Mouse (Mus musculus) CH12.LX (cell line): ENCODE measurements around the gene Slc35f3. TPM values are rescaled to one million over a fixed set of nuclear protein-coding genes. Genes with fewer than 3 reads are reported as not detected.

Source experiments
- DNase-seq: peaks from one replicate; pipeline ENCODE4 v3.0.0-alpha.2; 2013; ENCODE audit errors: extremely low read depth
- H3K27ac ChIP-seq: 2 replicates; pipeline ENCODE4 v1.5.1; 2012; ENCODE audit warnings: low read depth, mild to moderate bottlenecking, control low read depth, moderate library complexity; ENCODE audit not compliant: insufficient read depth
- H3K27me3 ChIP-seq: replicated peaks from 2 replicates; pipeline ENCODE3; 2012; ENCODE audit warnings: inconsistent platforms
- H3K36me3 ChIP-seq, 2 experiments: replicated peaks in 1 of 2; 2 replicates each; pipeline versions ENCODE3 to v1.6.1; 2012; ENCODE audit warnings: inconsistent platforms in 1 of 2, low read length in 1 of 2, mild to moderate bottlenecking in 1 of 2, mixed read lengths in 1 of 2, moderate library complexity in 1 of 2; ENCODE audit not compliant: control insufficient read depth in 1 of 2, insufficient read depth in 1 of 2
- H3K4me1 ChIP-seq, 2 experiments: 2 replicates each; pipeline ENCODE4 v1.6.1; 2012; ENCODE audit warnings: inconsistent platforms in 1 of 2, moderate library complexity in 1 of 2; ENCODE audit not compliant: insufficient read depth in 2 of 2, control insufficient read depth in 1 of 2
- H3K4me2 ChIP-seq: 2 replicates; pipeline ENCODE4 v1.6.1; 2012; ENCODE audit warnings: low read depth, mild to moderate bottlenecking, control low read depth; ENCODE audit not compliant: poor library complexity, insufficient read depth, severe bottlenecking
- H3K4me3 ChIP-seq, 3 experiments: fragments of 150-350 bp in 1 of 3; sonication (generic) in 1 of 3; replicated peaks in 1 of 3; 2 replicates each; pipeline versions ENCODE3 to v1.5.1; 2011 to 2012; ENCODE audit warnings: low read depth in 2 of 3, low read length in 2 of 3, mild to moderate bottlenecking in 2 of 3, moderate library complexity in 2 of 3, control low read depth in 1 of 3, improper control_type of control experiment in 1 of 3, inconsistent platforms in 1 of 3, mixed read lengths in 1 of 3; ENCODE audit not compliant: poor library complexity in 1 of 3
- H3K79me2 ChIP-seq: replicated peaks from 2 replicates; pipeline ENCODE4 v1.6.1; 2012; ENCODE audit warnings: mild to moderate bottlenecking, moderate library complexity; ENCODE audit not compliant: control insufficient read depth, poor library complexity, insufficient read depth, severe bottlenecking; ENCODE audit errors: extremely low read depth
- H3K9ac ChIP-seq: 2 replicates; pipeline ENCODE4 v1.6.1; 2012; ENCODE audit warnings: low read depth, mild to moderate bottlenecking, control low read depth, moderate library complexity; ENCODE audit not compliant: insufficient read depth
- H3K9me3 ChIP-seq: replicated peaks from 2 replicates; pipeline ENCODE3; 2012; ENCODE audit warnings: low read length, inconsistent platforms, mixed read lengths
- CHD2 ChIP-seq: IDR thresholded peaks from 2 replicates; pipeline ENCODE4 v1.6.1; 2011; ENCODE audit warnings: low read length, improper control_type of control experiment
- CTCF ChIP-seq, 2 experiments: IDR thresholded peaks in 1 of 2; conservative IDR thresholded peaks in 1 of 2; 2 replicates each; pipeline ENCODE4 v1.5.1; 2011 to 2012; ENCODE audit warnings: low read depth in 2 of 2, low read length in 2 of 2, improper control_type of control experiment in 1 of 2, inconsistent platforms in 1 of 2, mild to moderate bottlenecking in 1 of 2, moderate library complexity in 1 of 2
- ELF1 ChIP-seq: IDR thresholded peaks from 2 replicates; pipeline ENCODE4 v1.6.1; 2014; ENCODE audit warnings: low read depth, mild to moderate bottlenecking, inconsistent platforms, low read length, improper control_type of control experiment
- EP300 ChIP-seq: IDR thresholded peaks from 2 replicates; pipeline ENCODE4 v1.6.1; 2011; ENCODE audit warnings: low read length, improper control_type of control experiment
- ETS1 ChIP-seq: conservative IDR thresholded peaks from 2 replicates; pipeline ENCODE4 v1.6.1; 2012; ENCODE audit warnings: low read depth, mild to moderate bottlenecking, inconsistent platforms, low read length, improper control_type of control experiment, moderate library complexity
- MAFK ChIP-seq: IDR thresholded peaks from 2 replicates; pipeline ENCODE4 v1.6.1; 2011; ENCODE audit warnings: low read length, improper control_type of control experiment; ENCODE audit not compliant: insufficient replicate concordance
- MAZ ChIP-seq: IDR thresholded peaks from 2 replicates; pipeline ENCODE4 v1.6.1; 2012; ENCODE audit warnings: low read depth, mild to moderate bottlenecking, inconsistent platforms, low read length, improper control_type of control experiment, moderate library complexity
- MXI1 ChIP-seq: IDR thresholded peaks from 2 replicates; pipeline ENCODE4 v1.6.1; 2011; ENCODE audit warnings: mild to moderate bottlenecking, low read depth, low read length, improper control_type of control experiment
- NRF1 ChIP-seq: IDR thresholded peaks from 2 replicates; pipeline ENCODE4 v1.6.1; 2014; ENCODE audit warnings: low read depth, mild to moderate bottlenecking, inconsistent platforms, low read length, improper control_type of control experiment, moderate library complexity
- PAX5 ChIP-seq: IDR thresholded peaks from 2 replicates; pipeline ENCODE4 v1.6.1; 2012; ENCODE audit warnings: low read length, inconsistent platforms, mixed read lengths
- POLR2AphosphoS2 ChIP-seq: IDR thresholded peaks from 2 replicates; pipeline ENCODE4 v1.6.1; 2011; ENCODE audit warnings: low read depth, low read length, improper control_type of control experiment
- RAD21 ChIP-seq: IDR thresholded peaks from 2 replicates; pipeline ENCODE4 v1.6.1; 2011; ENCODE audit warnings: low read depth, mild to moderate bottlenecking, low read length, improper control_type of control experiment, moderate library complexity
- RCOR1 ChIP-seq: conservative IDR thresholded peaks from 2 replicates; pipeline ENCODE4 v1.6.1; 2012; ENCODE audit warnings: low read depth, mild to moderate bottlenecking, inconsistent platforms, low read length, improper control_type of control experiment
- SIN3A ChIP-seq: IDR thresholded peaks from 2 replicates; pipeline ENCODE4 v1.6.1; 2012; ENCODE audit warnings: low read length, improper control_type of control experiment, inconsistent platforms
- SMC3 ChIP-seq: IDR thresholded peaks from 2 replicates; pipeline ENCODE4 v1.6.1; 2011; ENCODE audit warnings: low read depth, low read length, improper control_type of control experiment
- TBP ChIP-seq: conservative IDR thresholded peaks from 2 replicates; pipeline ENCODE4 v1.6.1; 2011; ENCODE audit warnings: low read depth, low read length, improper control_type of control experiment
- USF1 ChIP-seq: IDR thresholded peaks from 2 replicates; pipeline ENCODE4 v1.6.1; 2014; ENCODE audit warnings: low read depth, mild to moderate bottlenecking, inconsistent platforms, low read length, improper control_type of control experiment
- ZMIZ1 ChIP-seq: IDR thresholded peaks from 2 replicates; pipeline ENCODE4 v1.6.1; 2012; ENCODE audit warnings: low read depth, mild to moderate bottlenecking, inconsistent platforms, low read length, improper control_type of control experiment
- ZNF384 ChIP-seq: IDR thresholded peaks from 2 replicates; pipeline ENCODE4 v1.6.1; 2012; ENCODE audit warnings: low read depth, low read length, improper control_type of control experiment, inconsistent platforms
- dilution Hi-C: fragments of 300-500 bp; cut with MboI; formaldehyde crosslinking; loops from 2 replicates; pipeline ENCODE4 v1.14.3; 2020; ENCODE audit warnings: low sequenced_read_pairs; ENCODE audit not compliant: extremely low pct_unique_long_range_greater_than_20kb, extremely low pct_ligation_motif_present
- in situ Hi-C: fragments of 300-500 bp; cut with MboI; formaldehyde crosslinking; loops from 3 replicates; pipeline ENCODE4 v1.14.3; 2019; ENCODE audit warnings: low sequenced_read_pairs, low pct_ligation_motif_present, low pct_unique_long_range_greater_than_20kb, mixed read lengths
- polyA plus RNA-seq: library from polyadenylated mRNA; unstranded; fragments of >175 nt; gene quantifications from 2 replicates; pipeline ENCODE4 v1.2.1, GENCODE M21; 2012; ENCODE audit warnings: low read depth; ENCODE audit not compliant: insufficient read length
- total RNA-seq, 2 experiments: library from RNA; depleted of rRNA; stranded (reverse); fragments of 300-350 nt in 1 of 2; fragments of >200 nt in 1 of 2; gene quantifications; 2 replicates each; pipeline ENCODE4 v1.2.3; 2012 to 2014

Gene Slc35f3
- total and polyA plus RNA-seq, 3 experiments: 0.20 TPM; not detected in 2

DNA sequence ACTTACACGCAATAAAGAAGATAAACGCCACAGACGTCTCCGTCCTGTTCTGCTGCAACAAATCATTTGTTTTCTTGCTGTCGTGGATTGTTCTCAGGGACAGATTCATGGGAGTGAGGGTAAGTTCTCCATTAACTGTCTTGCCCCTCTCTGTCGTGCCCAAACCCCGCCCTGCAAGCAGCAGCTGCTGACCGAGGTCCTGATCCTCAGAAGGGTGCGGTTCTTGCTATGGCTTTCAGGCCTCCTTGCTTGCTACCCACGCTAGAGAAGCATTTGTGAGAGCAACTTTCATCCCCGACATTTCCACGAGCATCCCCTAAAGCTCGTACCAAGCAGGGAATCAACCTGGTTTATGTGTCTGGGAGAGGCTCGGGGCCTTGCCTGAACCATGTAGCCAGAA, 83.9 kb downstream of the Slc35f3 start:
- TF ChIP-seq ETS1 (no peak), SIN3A (no peak), POLR2AphosphoS2 (no peak), EP300 (no peak), RCOR1 (no peak), CHD2 (no peak), MAZ (no peak), TBP (no peak), ZMIZ1 (no peak), MAFK (no peak), ELF1 (no peak), USF1 (no peak), NRF1 (no peak), ZNF384 (no peak), MXI1 (no peak)
- no peaks in the 10 kb centered on the region for H3K9me3 ChIP-seq
- no peaks in the 10 kb centered on the region for H3K79me2 ChIP-seq
- H3K4me2 ChIP-seq: no peak overlapping the region
- H3K4me3 ChIP-seq: no peak overlapping the region
- peaks cover 82% of the 10 kb centered on the region for H3K27me3 ChIP-seq
- in situ Hi-C loops (loop anchor here (25.0 kb wide), 2 partner anchors 120 to 420 kb away; no protein-coding TSS in a partner anchor), dilution Hi-C loops (no loop called here)
- no peak overlapping the region for H3K9ac ChIP-seq
- H3K36me3 ChIP-seq: no peaks in the 10 kb centered on the region
- DNase-seq: no peak
- no peaks in the 10 kb centered on the region for H3K4me1 ChIP-seq
- H3K27ac ChIP-seq: no peak overlapping the region

DNA sequence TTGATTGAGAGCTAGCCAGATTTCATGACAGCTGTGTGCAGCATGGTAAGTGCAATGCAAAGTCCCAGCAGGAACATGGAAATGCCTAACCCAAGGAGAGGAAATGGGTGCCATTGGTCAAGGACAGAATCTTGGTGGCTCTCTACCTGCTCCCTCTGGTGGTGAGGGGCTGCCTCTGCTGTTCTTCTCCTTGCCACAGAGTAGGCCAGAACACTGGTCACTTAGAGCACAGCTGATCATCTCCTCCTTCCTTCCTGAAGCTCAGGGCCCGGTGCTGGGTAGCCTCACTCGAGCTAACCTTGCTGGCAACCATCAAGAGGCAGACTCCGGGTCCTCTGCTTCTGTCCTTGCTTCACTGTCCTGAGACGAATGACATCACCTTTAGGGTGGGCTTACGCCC, 84.4 kb downstream of the Slc35f3 start:
- H3K27ac ChIP-seq: no peak overlapping the region
- no peaks in the 10 kb centered on the region for H3K9me3 ChIP-seq
- dilution Hi-C loops (no loop called here), in situ Hi-C loops (loop anchor here (25.0 kb wide), 2 partner anchors 120 to 420 kb away; no protein-coding TSS in a partner anchor)
- no peak overlapping the region for H3K9ac ChIP-seq
- H3K4me3 ChIP-seq: no peak overlapping the region
- no peaks in the 10 kb centered on the region for H3K36me3 ChIP-seq
- H3K27me3 ChIP-seq: peaks cover 77% of the 10 kb centered on the region
- TF ChIP-seq PAX5 (no peak), CTCF (conservative IDR thresholded peaks at IDR 0.05 in 1 of 2, IDR thresholded peaks at IDR 0.05 in 1 of 2; ENCODE audit: low read depth in 2 of 2, low read length in 2 of 2) (peak; percentile 52 to 79; a peak in 3 of 4 replicates), ZMIZ1 (no peak), RAD21 (peak; percentile 41), SMC3 (peak; percentile 74)
- no peaks in the 10 kb centered on the region for H3K79me2 ChIP-seq
- H3K4me2 ChIP-seq: no peak overlapping the region
- peak; percentile 21 for DNase-seq
- no peaks in the 10 kb centered on the region for H3K4me1 ChIP-seq
